In genomic region chr1:28640818-28641217, GRCm38 (mm10) we compare ENCODE assay signal across 29 mouse cellular contexts.
A peak's percentile ranks its signal among the peaks of the same experiment; 100 is the strongest.
DNase-seq lines count a peak whose midpoint lies in the region; ATAC-seq and TF ChIP-seq lines count a peak whose summit lies in the region.
"Had no signal": no experiment of that assay in that cellular context is flagged by ENCODE, and none has a peak within 500 bp of the region (broad histone marks: within the 10 kb centered on the region; RNA-seq: fewer than 3 reads in every experiment).

No protein-coding gene starts in this region.

- H3K27ac ChIP-seq in hindbrain, embryonic 14.5 days, result no peak overlapping the region
- H3K27ac ChIP-seq in hindbrain, embryonic 10.5 days, result no peak overlapping the region
- no peak overlapping the region for H3K27ac ChIP-seq in forebrain, embryonic 15.5 days (replicated peaks)
- H3K27ac ChIP-seq in lung, postnatal 0 days (ENCODE audit: low read length), result no peak overlapping the region
- H3K27ac ChIP-seq: embryonic facial prominence, embryonic 12.5 days; heart, adult 2 months; hindbrain, embryonic 15.5 days; kidney, postnatal 0 days; limb, embryonic 10.5 days; limb, embryonic 15.5 days; liver, embryonic 15.5 days; midbrain, embryonic 13.5 days had no signal

- WGBS in hindbrain, embryonic 14.5 days, result 78% methylated on average over 4 of the region's 4 CpGs
- WGBS in hindbrain, embryonic 10.5 days, result 93% methylated on average over 4 of the region's 4 CpGs
- WGBS in forebrain, embryonic 15.5 days, result 25% methylated on average over 4 of the region's 4 CpGs
- WGBS in lung, postnatal 0 days, result 86% methylated on average over 4 of the region's 4 CpGs

- H3K27me3 ChIP-seq in hindbrain, embryonic 14.5 days (ENCODE audit: control insufficient read depth, insufficient read depth, low read length), result no peaks in the 10 kb centered on the region
- H3K27me3 ChIP-seq in hindbrain, embryonic 10.5 days (ENCODE audit: insufficient read depth, poor library complexity, severe bottlenecking), result no peaks in the 10 kb centered on the region
- H3K27me3 ChIP-seq in forebrain, embryonic 15.5 days, result no peaks in the 10 kb centered on the region
- H3K27me3 ChIP-seq in lung, postnatal 0 days (replicated peaks; ENCODE audit: insufficient read depth, low read length), result no peaks in the 10 kb centered on the region
- H3K27me3 ChIP-seq: embryonic facial prominence, embryonic 12.5 days; heart, embryonic 12.5 days; hindbrain, embryonic 15.5 days; limb, embryonic 15.5 days; liver, embryonic 15.5 days; midbrain, embryonic 13.5 days had no signal

- no peaks in the 10 kb centered on the region for H3K4me1 ChIP-seq in hindbrain, embryonic 14.5 days (replicated peaks; ENCODE audit: control insufficient read depth, insufficient read depth, low read length)
- no peaks in the 10 kb centered on the region for H3K4me1 ChIP-seq in hindbrain, embryonic 10.5 days (replicated peaks)
- H3K4me1 ChIP-seq in forebrain, embryonic 15.5 days, result peaks cover 5% of the 10 kb centered on the region
- no peaks in the 10 kb centered on the region for H3K4me1 ChIP-seq in lung, postnatal 0 days (ENCODE audit: insufficient read depth, low read depth, low read length)
- H3K4me1 ChIP-seq: embryonic facial prominence, embryonic 12.5 days; heart, embryonic 12.5 days; hindbrain, embryonic 15.5 days; limb, embryonic 10.5 days; limb, embryonic 15.5 days; liver, embryonic 15.5 days; midbrain, embryonic 13.5 days had no signal

- H3K9ac ChIP-seq in hindbrain, embryonic 14.5 days, result no peak overlapping the region
- no peak overlapping the region for H3K9ac ChIP-seq in forebrain, embryonic 15.5 days (replicated peaks)
- H3K9ac ChIP-seq in lung, postnatal 0 days (replicated peaks; ENCODE audit: low read depth), result no peak overlapping the region
- H3K9ac ChIP-seq: embryonic facial prominence, embryonic 12.5 days; heart, embryonic 12.5 days; hindbrain, embryonic 15.5 days; limb, embryonic 15.5 days; liver, embryonic 15.5 days; lung, embryonic 14.5 days; midbrain, embryonic 13.5 days had no signal

- ATAC-seq in hindbrain, embryonic 14.5 days (ENCODE audit: low FRiP score), result peak; percentile 34; the same call in 1 of the 2 replicates
- peak; percentile 89 for ATAC-seq in forebrain, embryonic 15.5 days (replicated peaks)
- no peak for ATAC-seq in lung, postnatal 0 days
- ATAC-seq: CD4-positive, CD25-positive, alpha-beta regulatory T cell, adult 4 months; inflammation-experienced regulatory T-cells, adult 6 months; midbrain, embryonic 13.5 days had no signal

- H3K9me3 ChIP-seq in hindbrain, embryonic 14.5 days (ENCODE audit: control insufficient read depth, low read length), result no peaks in the 10 kb centered on the region
- no peaks in the 10 kb centered on the region for H3K9me3 ChIP-seq in hindbrain, embryonic 10.5 days
- no peaks in the 10 kb centered on the region for H3K9me3 ChIP-seq in forebrain, embryonic 15.5 days
- H3K9me3 ChIP-seq in lung, postnatal 0 days (ENCODE audit: low read length), result no peaks in the 10 kb centered on the region
- H3K9me3 ChIP-seq: embryonic facial prominence, embryonic 12.5 days; heart, embryonic 12.5 days; hindbrain, embryonic 15.5 days; limb, embryonic 10.5 days; limb, embryonic 15.5 days; midbrain, embryonic 13.5 days had no signal

- H3K4me3 ChIP-seq in hindbrain, embryonic 14.5 days (replicated peaks; ENCODE audit: low read length), result no peak overlapping the region
- no peak overlapping the region for H3K4me3 ChIP-seq in hindbrain, embryonic 10.5 days
- no peak overlapping the region for H3K4me3 ChIP-seq in forebrain, embryonic 15.5 days
- H3K4me3 ChIP-seq in lung, postnatal 0 days (ENCODE audit: low read depth, low read length), result no peak overlapping the region
- H3K4me3 ChIP-seq: embryonic facial prominence, embryonic 12.5 days; heart, adult 2 months; heart, embryonic 12.5 days; hindbrain, embryonic 15.5 days; limb, embryonic 10.5 days; limb, embryonic 15.5 days; liver, embryonic 15.5 days; midbrain, embryonic 13.5 days had no signal

- no peak overlapping the region for H3K4me2 ChIP-seq in hindbrain, embryonic 14.5 days (replicated peaks)
- H3K4me2 ChIP-seq in forebrain, embryonic 15.5 days (replicated peaks), result no peak overlapping the region
- H3K4me2 ChIP-seq in lung, postnatal 0 days (replicated peaks; ENCODE audit: low read depth, low read length), result no peak overlapping the region
- H3K4me2 ChIP-seq: embryonic facial prominence, embryonic 12.5 days; heart, embryonic 12.5 days; hindbrain, embryonic 15.5 days; limb, embryonic 15.5 days; liver, embryonic 15.5 days; lung, embryonic 14.5 days; midbrain, embryonic 13.5 days had no signal

- DNase-seq in hindbrain, embryonic 14.5 days (ENCODE audit: low spot score), result no peak
- DNase-seq in hindbrain, embryonic 10.5 days (ENCODE audit: low spot score), result no peak
- DNase-seq in retina, postnatal 1 day, result peak; percentile 4
- DNase-seq in retina, embryonic 14.5 days (ENCODE audit: low spot score), result no peak
- DNase-seq in kidney, adult 18-20 months, result no peak
- no peak for DNase-seq in lung, postnatal 0 days (ENCODE audit: low spot score)
- DNase-seq: adrenal gland, postnatal 36 days; cerebellum, adult 11 months; cerebellum, adult 9-10 months; embryo, embryonic 11 days; heart, adult 2 months; heart, postnatal 4 days; kidney, adult 8-10 months; layer of hippocampus, adult 9-11 months; lung, embryonic 14.5 days; lung, postnatal 36 days; right cerebral cortex, postnatal 14 days; thymus, postnatal 4 days had no signal

- H3K36me3 ChIP-seq in hindbrain, embryonic 14.5 days (replicated peaks; ENCODE audit: control insufficient read depth, insufficient read depth), result no peaks in the 10 kb centered on the region
- no peaks in the 10 kb centered on the region for H3K36me3 ChIP-seq in hindbrain, embryonic 10.5 days
- H3K36me3 ChIP-seq in forebrain, embryonic 15.5 days, result no peaks in the 10 kb centered on the region
- no peaks in the 10 kb centered on the region for H3K36me3 ChIP-seq in lung, postnatal 0 days (ENCODE audit: insufficient read depth, low read length)
- H3K36me3 ChIP-seq: embryonic facial prominence, embryonic 12.5 days; heart, embryonic 12.5 days; hindbrain, embryonic 15.5 days; limb, embryonic 10.5 days; limb, embryonic 15.5 days; liver, embryonic 15.5 days; midbrain, embryonic 13.5 days had no signal

- TF ChIP-seq CTCF in lung, postnatal 0 days (IDR thresholded peaks at IDR 0.05), result no peak

- no peak for TF ChIP-seq EP300 in lung, postnatal 0 days (IDR thresholded peaks at IDR 0.05)
